Mouse (Mus musculus): Measurements from ENCODE around the gene Tra2a. TPM values are rescaled to one million over a fixed set of nuclear protein-coding genes. Genes with fewer than 3 reads are reported as not detected.

The Tra2a gene
- total and polyA plus RNA-seq, 2 experiments from 2014 or later: 43.0 to 54.3 TPM

DNA sequence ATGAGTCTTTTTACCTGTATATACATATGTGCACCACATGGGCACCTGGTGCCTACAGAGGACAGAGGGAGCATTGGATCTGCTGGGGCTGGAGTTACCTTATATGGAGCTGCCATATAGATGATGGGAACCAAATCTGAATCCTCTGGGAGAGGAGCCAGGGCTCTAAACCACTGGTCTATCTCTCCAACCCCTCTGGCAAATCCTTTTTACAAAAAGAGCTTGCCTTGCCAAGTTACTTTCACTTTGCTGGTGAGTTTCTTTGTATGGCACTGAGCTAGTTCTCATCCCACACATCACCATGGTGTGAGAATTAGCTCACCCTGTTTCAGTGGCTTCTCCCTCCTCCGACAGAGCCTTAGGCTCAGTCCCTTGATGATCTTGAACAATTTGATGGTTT, 57.4 kb downstream of the Tra2a start:
- Histone ChIP-seq H3K36me3 (ENCODE audit: insufficient read depth, low read length) (no peaks in the 10 kb centered on the region), H3K9ac (replicated peaks; ENCODE audit: low read length) (no peak overlapping the region), H3K27me3 (ENCODE audit: insufficient read depth, low read length) (no peaks in the 10 kb centered on the region), H3K4me1 (ENCODE audit: insufficient read depth, low read length) (0 out of 2 replicates have a peak, but pooled peaks cover 5% of the 10 kb centered on the region), H3K4me3 (ENCODE audit: low read length) (no peak overlapping the region), H3K9me3 (ENCODE audit: low read length) (no peaks in the 10 kb centered on the region), H3K4me2 (ENCODE audit: low read depth, low read length) (no peak overlapping the region), H3K27ac (no peak overlapping the region)
- 65% methylated on average over 1 of the region's 1 CpGs for WGBS
- DNase-seq (ENCODE audit: low spot score): peak; percentile 7
- 0 out of 2 replicates have a peak, but pooled peaks have one; percentile 15 for ATAC-seq
- TF ChIP-seq CTCF (IDR thresholded peaks at IDR 0.05; ENCODE audit: low read depth): no peak

DNA sequence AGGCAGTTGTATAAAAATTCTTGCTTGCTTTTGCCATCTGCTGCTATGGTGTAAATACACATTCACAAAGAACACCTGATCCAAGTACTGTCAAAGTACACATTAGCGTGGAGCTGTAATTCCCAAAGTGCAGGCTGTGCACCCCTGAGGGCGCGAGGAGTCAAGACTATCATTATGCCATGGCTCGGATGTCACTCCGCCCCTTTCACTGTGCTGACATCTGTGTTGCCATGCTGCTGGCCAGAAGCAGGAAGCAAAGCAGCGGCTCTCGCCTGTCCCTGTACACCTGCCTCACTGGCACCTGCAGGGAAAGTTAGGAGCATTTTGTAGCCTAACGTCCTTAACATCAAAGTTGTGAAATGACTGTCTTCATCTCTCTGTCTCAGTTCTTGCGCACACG, 68.6 kb downstream of the Tra2a start:
- H3K36me3 ChIP-seq (ENCODE audit: insufficient read depth, low read length): no peaks in the 10 kb centered on the region
- no peak overlapping the region for H3K9ac ChIP-seq (replicated peaks; ENCODE audit: low read length)
- no peaks in the 10 kb centered on the region for H3K27me3 ChIP-seq (ENCODE audit: insufficient read depth, low read length)
- no peak overlapping the region for H3K4me3 ChIP-seq (ENCODE audit: low read length)
- ATAC-seq: no peak
- H3K4me2 ChIP-seq (ENCODE audit: low read depth, low read length): no peak overlapping the region
- TF ChIP-seq CTCF (IDR thresholded peaks at IDR 0.05; ENCODE audit: low read depth): no peak
- no peak for DNase-seq (ENCODE audit: low spot score)
- no peak overlapping the region for H3K27ac ChIP-seq
- no peaks in the 10 kb centered on the region for H3K4me1 ChIP-seq (ENCODE audit: insufficient read depth, low read length)
- WGBS: 76% methylated on average over 10 of the region's 10 CpGs
- H3K9me3 ChIP-seq (ENCODE audit: low read length): no peaks in the 10 kb centered on the region

DNA sequence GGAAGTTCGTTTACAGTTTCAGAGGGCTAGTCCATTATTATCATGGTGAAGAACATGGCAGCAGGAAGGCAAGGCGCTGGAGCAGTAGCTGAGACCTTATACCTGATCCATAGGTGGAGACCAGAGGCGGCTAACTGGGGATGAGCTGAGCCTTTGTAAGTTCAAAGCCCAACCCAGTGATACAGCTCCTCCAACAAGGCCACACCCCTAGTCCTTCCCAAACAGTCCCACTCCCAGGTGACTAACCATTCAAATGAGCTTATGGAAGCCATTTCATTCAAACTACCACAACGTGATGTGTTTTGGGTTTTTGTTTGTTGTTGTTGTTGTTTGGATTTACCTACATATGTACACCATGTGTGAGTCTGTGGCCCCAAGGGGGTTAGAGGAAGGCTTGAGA, 69.3 kb downstream of the Tra2a start:
- Histone ChIP-seq H3K36me3 (ENCODE audit: insufficient read depth, low read length) (no peaks in the 10 kb centered on the region), H3K4me3 (ENCODE audit: low read length) (no peak overlapping the region), H3K9me3 (ENCODE audit: low read length) (no peaks in the 10 kb centered on the region), H3K27me3 (ENCODE audit: insufficient read depth, low read length) (no peaks in the 10 kb centered on the region), H3K4me2 (ENCODE audit: low read depth, low read length) (no peak overlapping the region), H3K9ac (replicated peaks; ENCODE audit: low read length) (no peak overlapping the region), H3K4me1 (ENCODE audit: insufficient read depth, low read length) (no peaks in the 10 kb centered on the region), H3K27ac (no peak overlapping the region)
- 97% methylated on average over 4 of the region's 4 CpGs for WGBS
- TF ChIP-seq CTCF (IDR thresholded peaks at IDR 0.05; ENCODE audit: low read depth): no peak
- ATAC-seq: no peak
- no peak for DNase-seq (ENCODE audit: low spot score)

Other genes with a start within 250 kb of the Tra2a start
- gene Gpnmb, start 227.5 kb downstream of the Tra2a start, total RNA-seq (2014; rRNA removed): 0.29 and 0.89 TPM in 2 replicates
- 0.44 and 0.45 TPM in 2 replicates for gene Gpnmb, start 227.5 kb downstream of the Tra2a start, polyA plus RNA-seq (2015; fragmentation: Nextera tagmentation; extraction: Ambion mirVana)
- 19.9 and 53.1 TPM in 2 replicates for gene Malsu1, start 190.2 kb downstream of the Tra2a start, total RNA-seq (2014; rRNA removed)
- gene Malsu1, start 190.2 kb downstream of the Tra2a start, polyA plus RNA-seq (2015; fragmentation: Nextera tagmentation; extraction: Ambion mirVana): 97.4 and 99.8 TPM in 2 replicates
- 8.9 and 13.3 TPM in 2 replicates for gene Igf2bp3, start 49.1 kb downstream of the Tra2a start, total RNA-seq (2014; rRNA removed)
- gene Igf2bp3, start 49.1 kb downstream of the Tra2a start, polyA plus RNA-seq (2015; fragmentation: Nextera tagmentation; extraction: Ambion mirVana): 16.1 and 16.6 TPM in 2 replicates
- gene Ccdc126, start 55.2 kb upstream of the Tra2a start, total RNA-seq (2014; rRNA removed): 7.0 and 8.6 TPM in 2 replicates
- 7.1 and 8.4 TPM in 2 replicates for gene Ccdc126, start 55.2 kb upstream of the Tra2a start, polyA plus RNA-seq (2015; fragmentation: Nextera tagmentation; extraction: Ambion mirVana)
- 1.5 and 2.0 TPM in 2 replicates for gene Fam221a, start 103.7 kb upstream of the Tra2a start, total RNA-seq (2014; rRNA removed)
- 5.1 and 5.2 TPM in 2 replicates for gene Fam221a, start 103.7 kb upstream of the Tra2a start, polyA plus RNA-seq (2015; fragmentation: Nextera tagmentation; extraction: Ambion mirVana)
- 0.72 and 0.94 TPM in 2 replicates for gene Stk31, start 131.6 kb upstream of the Tra2a start, total RNA-seq (2014; rRNA removed)
- 0.13 TPM in 1 of 2 replicates, not detected in the other for gene Stk31, start 131.6 kb upstream of the Tra2a start, polyA plus RNA-seq (2015; fragmentation: Nextera tagmentation; extraction: Ambion mirVana)

All from hindbrain, postnatal 0 days (tissue).